Mouse (Mus musculus) cortical plate, adult 2 months (tissue): Measurements from ENCODE around the gene Zdhhc1. TPM values are rescaled to one million over a fixed set of nuclear protein-coding genes. Genes with fewer than 3 reads are reported as not detected.

Source experiments
- H3K27ac ChIP-seq: fragments of 200-500 bp; 2 replicates; pipeline ENCODE4 v1.5.1; 2012; ENCODE audit warnings: low read length, control low read depth, inconsistent platforms; ENCODE audit not compliant: insufficient read depth
- H3K4me1 ChIP-seq: fragments of 200-500 bp; 2 replicates; pipeline ENCODE4 v1.6.1; 2011; ENCODE audit warnings: low read length; ENCODE audit not compliant: control insufficient read depth, insufficient read depth
- H3K4me3 ChIP-seq: fragments of 200-500 bp; 2 replicates; pipeline ENCODE4 v1.5.1; 2011; ENCODE audit warnings: mild to moderate bottlenecking, low read length, control low read depth; ENCODE audit not compliant: insufficient read depth
- CTCF ChIP-seq: fragments of 200-500 bp; IDR thresholded peaks from 2 replicates; pipeline ENCODE4 v1.5.1; 2011; ENCODE audit warnings: mild to moderate bottlenecking, control low read depth, low read length; ENCODE audit not compliant: insufficient read depth; ENCODE audit errors: extremely low read depth
- POLR2A ChIP-seq: fragments of 200-500 bp; IDR thresholded peaks from 2 replicates; pipeline ENCODE4 v1.6.1; 2011; ENCODE audit warnings: mild to moderate bottlenecking, low read length, control low read depth; ENCODE audit not compliant: insufficient read depth; ENCODE audit errors: extremely low read depth
- polyA plus RNA-seq: library from polyadenylated mRNA; depleted of rRNA; stranded (reverse); fragments of >200 nt; gene quantifications from 2 replicates; pipeline ENCODE4 v1.2.3, GENCODE M21; 2012

Zdhhc1 gene
- polyA plus RNA-seq, 1 experiment, result 63.6 TPM

DNA sequence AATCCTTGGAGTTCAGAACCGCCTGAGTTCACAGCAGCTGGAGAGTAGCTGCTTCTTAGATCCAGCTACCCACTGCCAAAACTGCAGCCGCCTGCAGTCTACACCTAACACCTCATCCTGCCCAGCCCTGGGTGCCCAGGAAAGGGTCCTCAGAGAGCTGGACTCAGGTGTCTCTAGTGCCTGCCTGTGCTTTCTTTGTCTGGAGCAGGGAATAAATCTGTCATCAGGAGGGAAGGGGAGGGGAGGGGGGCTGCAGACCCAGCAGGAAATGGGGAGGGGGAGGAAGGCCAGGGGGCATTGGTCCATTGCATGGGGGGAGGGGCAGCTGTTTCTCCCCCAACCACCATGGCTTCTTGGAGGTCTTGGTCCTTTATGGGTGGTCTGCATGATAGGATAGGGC, 22.9 kb upstream of the Zdhhc1 start:
- no peak for TF ChIP-seq CTCF
- TF ChIP-seq POLR2A, result no peak
- Histone ChIP-seq H3K4me1 (0 out of 2 replicates have a peak, but pooled peaks cover 2% of the 10 kb centered on the region), H3K4me3 (no peak overlapping the region), H3K27ac (no peak overlapping the region)

- TF ChIP-seq CTCF, result no peak
- TF ChIP-seq POLR2A, result no peak
- Histone ChIP-seq H3K27ac (no peak within 1 kb of the TSS), H3K4me1 (0 out of 2 replicates have a peak, but pooled peaks cover 2% of the 10 kb centered on the region), H3K4me3 (no peak within 1 kb of the TSS)
Observed at GRCm38 (mm10) chr8:105518436-105519313, 22.0 kb upstream of the Zdhhc1 start, which contains the start of gene Hsd11b2. TSS of gene Hsd11b2 (plus strand) at chr8:105518755.

GRCm38 (mm10) chr8:105517346-105517745, 20.6 kb upstream of the Zdhhc1 start:
- Histone ChIP-seq H3K27ac (no peak overlapping the region), H3K4me1 (0 out of 2 replicates have a peak, but pooled peaks cover 2% of the 10 kb centered on the region), H3K4me3 (no peak overlapping the region)
- TF ChIP-seq CTCF, result no peak
- no peak for TF ChIP-seq POLR2A

- Histone ChIP-seq H3K4me3 (no peak overlapping the region), H3K27ac (no peak overlapping the region)
Observed at GRCm38 (mm10) chr8:105516018-105516645, 19.4 kb upstream of the Zdhhc1 start.

DNA sequence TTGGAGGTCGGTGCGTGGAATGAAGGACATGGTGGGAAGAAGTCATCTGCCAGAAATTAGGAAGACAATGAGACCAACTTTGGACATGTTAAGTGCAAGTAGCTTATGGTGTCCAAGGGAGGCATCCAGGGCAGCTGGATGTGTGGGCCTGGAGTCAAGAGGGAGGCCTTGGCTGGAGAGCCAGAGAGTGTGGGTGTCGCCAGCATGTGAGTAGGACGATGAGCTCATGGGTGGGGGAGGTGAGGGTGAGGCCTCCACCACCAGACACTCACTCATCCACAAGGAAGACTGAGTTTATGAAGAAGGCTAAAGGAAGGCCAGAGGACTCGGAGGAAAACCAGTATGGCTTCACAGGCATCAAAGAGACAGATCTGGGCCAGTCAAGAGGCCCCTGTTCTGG, 18.0 kb upstream of the Zdhhc1 start:
- Histone ChIP-seq H3K27ac (no peak overlapping the region), H3K4me1 (0 out of 2 replicates have a peak, but pooled peaks cover 2% of the 10 kb centered on the region), H3K4me3 (no peak overlapping the region)
- TF ChIP-seq POLR2A, result no peak

More at GRCm38 (mm10) chr8:105516018-105516645, 19.4 kb upstream of the Zdhhc1 start:
- 0 out of 2 replicates have a peak, but pooled peaks cover 2% of the 10 kb centered on the region for H3K4me1 ChIP-seq
- TF ChIP-seq CTCF (peak; percentile 97), POLR2A (no peak)

- H3K4me3 ChIP-seq, result no peak overlapping the region
- 0 out of 2 replicates have a peak, but pooled peaks cover 2% of the 10 kb centered on the region for H3K4me1 ChIP-seq
- TF ChIP-seq POLR2A, result no peak
- no peak for TF ChIP-seq CTCF
- H3K27ac ChIP-seq, result no peak overlapping the region
Observed at GRCm38 (mm10) chr8:105514194-105514593, 17.5 kb upstream of the Zdhhc1 start.

- TF ChIP-seq POLR2A (no peak), CTCF (no peak)
- Histone ChIP-seq H3K4me1 (no peaks in the 10 kb centered on the region), H3K27ac (no peak overlapping the region), H3K4me3 (no peak overlapping the region)
Observed at GRCm38 (mm10) chr8:105509997-105510735, 13.5 kb upstream of the Zdhhc1 start.

GRCm38 (mm10) chr8:105508758-105509157, 12.1 kb upstream of the Zdhhc1 start:
- Histone ChIP-seq H3K4me3 (no peak overlapping the region), H3K4me1 (no peaks in the 10 kb centered on the region), H3K27ac (no peak overlapping the region)
- TF ChIP-seq POLR2A (no peak), CTCF (no peak)

DNA sequence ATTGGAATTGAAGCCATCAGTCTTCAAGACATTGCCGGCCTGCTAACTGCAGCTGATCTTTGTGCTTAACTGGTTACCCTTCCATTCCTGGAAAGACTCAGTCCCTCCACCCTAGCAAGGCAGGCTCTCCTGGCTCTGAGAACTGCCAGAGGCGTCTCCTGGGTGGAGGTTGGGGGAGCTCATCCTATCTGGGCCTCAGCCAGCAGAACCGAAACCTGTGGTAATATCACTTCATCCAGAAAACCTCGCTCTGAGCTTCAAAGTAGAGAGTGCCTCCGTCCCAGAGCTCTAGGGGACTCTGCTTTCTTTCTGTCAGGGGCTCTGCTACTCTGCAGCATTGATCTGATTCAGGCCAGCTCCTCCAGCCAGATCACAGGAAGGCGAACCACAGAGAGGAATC, 10.3 kb upstream of the Zdhhc1 start:
- no peak overlapping the region for H3K27ac ChIP-seq
- TF ChIP-seq POLR2A, result no peak
- no peak for TF ChIP-seq CTCF
- H3K4me1 ChIP-seq, result no peaks in the 10 kb centered on the region
- no peak overlapping the region for H3K4me3 ChIP-seq
